Mouse (Mus musculus): ENCODE data around the gene Gm4131.
"Not testable (repeated sequence)": the region's sequence is repeated elsewhere in the genome, so short reads cannot be mapped to it uniquely, and the experiment has no call there.

Gm4131 gene

DNA sequence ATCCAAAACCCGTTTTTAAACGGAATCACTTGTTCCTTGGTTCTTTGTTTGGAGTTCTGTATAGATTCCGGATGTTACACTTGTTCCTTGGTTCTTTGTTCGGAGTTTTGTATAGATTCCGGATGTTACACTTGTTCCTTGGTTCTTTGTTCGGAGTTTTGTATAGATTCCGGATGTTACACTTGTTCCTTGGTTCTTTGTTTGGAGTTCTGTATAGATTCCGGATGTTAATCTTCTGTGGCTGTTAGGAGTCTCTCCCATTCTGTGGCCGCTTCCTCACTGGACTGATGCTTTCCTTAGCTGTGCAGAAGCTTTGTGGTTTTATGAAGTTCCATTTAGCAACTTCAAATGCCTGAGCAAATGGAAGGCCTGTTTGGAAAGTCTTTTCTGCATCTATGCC is at the start of gene Gm4131:
TSS of gene Gm4131 (minus strand) at position 101 of the 400 bp plus-strand sequence.
- not testable (repeated sequence) for DNase-seq

DNA sequence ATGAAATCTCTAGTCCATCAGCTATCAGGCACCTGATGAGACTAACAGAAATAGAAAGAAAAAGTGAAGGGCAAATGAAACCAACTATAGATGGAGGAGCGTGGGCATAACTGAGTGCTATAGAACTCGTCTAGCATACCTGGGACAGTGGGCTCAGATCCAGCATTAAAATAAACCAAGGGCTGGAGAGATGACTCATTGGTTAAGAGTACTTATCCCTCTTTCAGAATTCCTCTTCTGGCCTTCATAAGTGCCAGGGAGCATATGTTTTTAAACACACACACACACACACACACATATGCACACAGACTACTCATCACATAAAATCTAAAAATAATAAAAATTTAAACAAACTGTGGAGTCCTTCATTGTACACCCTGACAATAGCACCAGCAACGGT is 43.2 kb upstream of the Gm4131 start:
- no peak for DNase-seq

- DNase-seq, result peak; percentile 29
These were observed 41.1 kb upstream of the Gm4131 start for GRCm38 (mm10) chr14:62607791-62608196.

DNA sequence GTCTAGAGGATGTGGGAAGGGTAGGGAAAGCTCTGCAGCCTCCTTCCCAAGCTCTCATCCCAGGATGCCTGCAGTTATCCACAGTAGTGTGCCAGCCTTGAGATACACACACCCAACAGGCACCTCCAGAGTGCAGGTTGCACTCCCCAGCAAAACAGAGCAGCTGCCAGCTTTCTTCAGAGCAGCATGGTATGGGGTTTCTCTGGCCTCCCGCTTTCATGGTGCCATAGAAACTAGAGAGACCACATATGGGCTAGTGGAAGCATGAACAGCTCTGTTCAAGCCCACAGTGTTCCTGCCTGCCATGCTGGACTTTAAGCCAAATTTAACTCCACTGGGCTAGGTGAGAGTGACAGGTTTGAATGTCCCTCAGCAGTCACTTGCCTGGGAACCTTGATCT is 36.1 kb upstream of the Gm4131 start:
- peak; percentile 9 for DNase-seq

DNA sequence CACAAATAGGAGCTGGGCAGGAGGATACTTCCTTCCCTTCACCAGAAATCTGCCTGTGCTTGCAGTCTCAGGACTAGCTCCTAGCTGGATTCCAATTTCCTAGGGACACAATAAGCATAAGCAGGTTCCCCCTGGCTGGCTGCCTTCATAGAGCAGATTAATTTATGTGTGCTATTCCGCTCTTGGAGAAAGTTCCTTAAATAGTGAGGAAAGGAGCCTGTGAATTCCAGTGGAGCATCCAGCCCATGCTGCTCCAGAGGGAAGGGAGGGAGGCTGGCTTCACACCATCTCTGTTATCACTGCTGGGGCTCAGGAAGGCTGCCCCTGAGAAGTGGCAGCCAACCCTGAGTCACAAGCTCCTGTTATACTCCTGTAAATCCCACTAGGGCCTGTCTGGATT is 35.5 kb upstream of the Gm4131 start:
- DNase-seq, result no peak

DNA sequence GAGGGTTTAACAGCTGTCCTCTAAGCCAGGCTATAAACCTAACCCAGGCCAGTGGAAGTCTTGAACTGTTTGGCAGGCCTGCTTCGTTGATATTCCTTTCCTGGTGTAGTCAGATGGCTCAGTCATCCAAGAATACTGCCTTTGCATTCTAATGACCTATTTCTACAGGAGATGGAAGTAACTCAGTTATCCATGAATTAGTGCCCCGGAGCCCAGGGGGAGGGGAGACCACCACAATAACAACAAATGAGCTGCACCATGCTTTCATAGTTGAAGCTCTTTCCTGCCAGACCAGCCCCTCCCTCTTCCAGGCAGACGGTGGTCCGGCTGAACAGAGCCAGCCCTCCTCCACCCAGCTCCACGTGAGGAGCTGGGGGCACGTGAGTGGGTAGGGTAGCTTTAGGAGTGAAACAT is 33.4 kb upstream of the Gm4131 start:
- DNase-seq, result no peak

DNA sequence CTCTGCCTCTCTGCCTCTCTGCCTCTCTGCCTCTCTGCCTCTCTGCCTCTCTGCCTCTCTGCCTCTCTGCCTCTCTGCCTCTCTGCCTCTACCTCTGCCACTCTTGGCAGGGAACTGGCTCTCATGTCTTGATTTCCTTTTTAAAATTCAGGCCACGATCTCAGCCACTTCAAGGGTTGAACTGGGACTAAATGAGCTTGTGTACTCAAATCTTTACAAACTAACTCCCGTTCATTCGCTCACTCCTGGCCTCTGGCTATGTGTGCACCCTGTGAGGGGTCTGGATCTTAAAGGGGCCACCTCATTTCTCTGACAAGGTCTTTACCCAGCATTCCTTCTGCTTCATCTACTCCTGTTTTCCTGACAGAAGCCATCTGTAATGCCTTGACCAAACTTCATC is 18.6 kb upstream of the Gm4131 start:
- no peak for DNase-seq

- no peak for DNase-seq
These were observed 17.9 kb upstream of the Gm4131 start for GRCm38 (mm10) chr14:62584637-62585036.

DNA sequence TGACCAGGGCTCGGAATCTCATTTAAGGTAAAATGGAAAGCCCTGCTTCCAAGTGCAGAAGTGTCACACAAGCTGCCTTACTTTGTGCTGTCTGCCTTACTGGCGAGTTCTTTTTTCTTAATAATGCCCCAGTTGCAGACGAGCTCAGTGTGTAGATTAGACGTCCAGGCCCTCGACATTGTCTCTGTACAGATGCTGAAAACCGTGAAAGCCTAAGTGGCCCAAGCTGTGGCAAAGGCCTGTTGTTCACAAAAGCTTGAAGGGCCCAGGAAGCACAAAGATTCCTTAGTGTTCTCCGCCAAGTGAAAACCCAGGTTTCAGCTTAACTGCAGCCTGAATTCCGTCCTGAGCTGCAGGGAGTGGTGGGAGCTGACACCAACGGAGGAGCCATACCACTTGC is 15.0 kb upstream of the Gm4131 start:
- DNase-seq, result no peak

DNA sequence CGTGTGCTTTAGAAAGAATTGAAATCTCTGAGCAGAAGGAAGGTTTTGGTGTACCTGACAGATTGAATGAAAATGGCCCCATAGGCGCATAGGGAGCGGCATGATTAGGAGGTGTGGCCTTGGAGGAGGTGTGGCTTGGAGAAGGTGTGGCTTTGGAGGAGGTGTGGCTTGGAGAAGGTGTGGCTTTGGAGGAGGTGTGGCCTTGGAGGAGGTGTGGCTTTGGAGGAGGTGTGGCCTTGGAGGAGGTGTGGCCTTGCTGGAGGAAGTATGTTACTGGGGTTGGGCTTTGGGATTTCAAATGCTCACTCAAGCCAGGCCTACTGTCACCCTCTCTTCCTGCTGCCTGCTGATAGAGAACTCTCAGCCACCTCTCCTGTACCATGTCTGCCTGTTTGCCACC is 14.2 kb upstream of the Gm4131 start:
- no peak for DNase-seq

DNA sequence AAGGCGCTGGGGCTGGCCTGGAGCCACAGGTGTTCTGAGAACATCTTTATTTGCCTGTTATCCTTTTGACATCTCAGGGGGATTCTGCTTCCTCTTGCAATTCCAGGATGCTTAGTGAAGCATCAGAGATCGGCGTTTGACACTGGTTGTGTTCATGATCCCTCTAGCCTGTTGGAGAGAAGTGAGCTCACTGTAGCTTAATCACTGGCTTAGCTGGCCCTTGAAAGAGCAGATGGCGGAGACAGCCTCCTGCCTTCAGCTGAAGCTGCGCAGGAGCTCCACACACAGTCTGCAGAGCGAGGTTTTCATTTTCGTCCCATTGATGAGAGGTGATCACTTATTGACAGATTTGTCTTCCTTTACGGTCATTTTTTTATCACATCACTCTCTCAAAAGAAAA is 9.1 kb upstream of the Gm4131 start:
- DNase-seq, result no peak

DNA sequence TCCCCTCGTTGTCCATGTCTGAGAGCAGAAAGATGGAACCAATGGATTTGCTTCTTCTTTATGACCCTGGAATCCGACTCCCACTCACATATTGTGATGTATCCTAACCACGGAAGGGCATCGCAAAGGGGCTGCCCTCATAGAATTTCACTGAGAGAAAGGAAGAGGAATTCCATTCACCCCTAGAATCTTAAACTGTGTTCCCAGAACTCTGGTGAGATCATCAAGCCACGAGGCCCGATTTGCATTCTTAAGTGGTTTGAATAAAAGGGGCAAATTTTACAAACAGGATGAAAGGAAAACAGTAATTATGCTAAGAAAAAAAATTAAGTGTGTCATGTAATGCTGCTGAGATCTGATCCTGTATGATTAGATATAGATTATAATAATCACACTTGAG is 8.2 kb upstream of the Gm4131 start:
- no peak for DNase-seq

DNA sequence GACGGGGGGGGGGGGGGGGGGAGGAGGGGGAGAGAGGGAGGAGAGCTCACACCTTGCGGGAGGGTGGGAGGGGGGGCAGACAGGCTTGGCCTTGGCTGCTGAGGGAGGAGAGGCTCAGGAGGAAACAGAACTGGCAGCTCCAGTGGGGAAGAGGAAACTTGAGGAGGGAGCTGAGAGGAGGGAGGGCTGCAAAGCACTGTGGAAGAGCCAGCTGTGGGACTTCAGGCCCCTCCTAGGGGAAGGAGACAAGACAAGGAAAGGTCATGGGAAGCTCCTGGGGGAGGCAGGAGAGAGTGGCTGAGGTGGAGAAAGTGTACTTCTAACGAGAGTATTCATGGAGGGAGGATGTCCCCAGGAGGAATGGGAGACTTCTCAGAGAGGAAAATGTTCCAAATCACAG is 6.7 kb upstream of the Gm4131 start:
- no peak for DNase-seq

GRCm38 (mm10) chr14:62570299-62570698 is 3.6 kb upstream of the Gm4131 start:
- DNase-seq, result no peak

DNA sequence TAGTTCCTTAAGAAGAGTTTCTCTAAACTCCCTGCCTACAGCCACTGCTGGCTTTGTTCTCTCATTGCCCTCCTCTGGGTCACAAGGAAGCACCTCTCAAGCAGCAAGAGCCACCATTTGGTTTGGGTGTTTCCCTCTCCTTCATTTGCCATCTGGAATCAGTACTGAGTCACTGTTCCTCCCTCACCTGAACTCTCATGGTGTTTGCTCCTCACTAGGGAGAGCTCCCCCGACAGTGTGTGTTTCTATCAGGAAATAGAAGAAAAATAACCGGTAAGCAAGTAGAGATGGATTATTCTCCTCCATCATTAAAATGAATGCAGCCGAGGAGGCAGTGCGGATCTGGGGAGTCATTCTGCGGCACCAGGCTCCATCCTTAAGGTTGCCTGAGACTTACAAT is 2.7 kb upstream of the Gm4131 start:
- no peak for DNase-seq

- no peak for DNase-seq
These were observed 3.0 kb downstream of the Gm4131 start for GRCm38 (mm10) chr14:62563679-62564078.

DNA sequence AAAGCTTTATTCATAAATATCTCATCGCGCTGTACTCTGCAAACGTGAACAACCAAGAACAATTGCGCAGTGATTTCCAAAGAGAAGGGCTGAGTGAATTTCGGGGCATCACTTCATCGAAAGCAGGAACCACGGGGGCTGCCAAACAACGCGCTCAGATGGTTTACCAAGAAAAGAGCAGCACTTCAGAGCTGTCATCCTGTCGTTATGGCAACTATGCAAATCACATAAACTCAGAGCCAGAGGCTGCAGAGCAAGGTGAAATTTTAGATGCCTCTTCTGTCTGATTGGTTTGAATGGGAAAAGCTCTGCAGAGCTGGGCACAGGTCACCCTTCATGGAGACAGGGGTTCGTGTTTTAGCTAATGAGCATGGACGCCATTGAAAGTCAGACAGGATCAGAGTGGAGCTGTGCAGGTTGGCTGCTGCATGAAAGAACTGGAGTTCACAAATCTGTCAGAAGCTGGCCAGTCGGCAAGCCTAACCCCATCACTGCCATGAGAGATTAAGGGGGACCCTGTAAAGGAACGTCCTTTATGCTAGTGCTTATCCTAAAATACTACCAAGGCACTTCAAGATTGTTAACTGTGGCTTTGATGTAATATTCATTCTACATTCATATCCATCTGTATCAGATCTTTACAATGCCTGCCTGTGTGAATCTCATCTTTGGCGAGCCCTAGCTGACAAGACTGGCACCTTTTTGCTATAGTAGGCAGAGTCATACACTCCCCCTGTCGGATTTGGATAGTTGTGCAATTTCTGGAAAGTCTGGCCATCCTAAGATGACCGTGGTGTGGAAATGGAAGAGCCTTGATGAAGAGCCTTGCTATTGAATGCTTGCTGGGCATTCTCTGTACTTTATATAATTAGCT is 4.6 kb downstream of the Gm4131 start:
- no peak for DNase-seq

GRCm38 (mm10) chr14:62557111-62557510 is 9.6 kb downstream of the Gm4131 start:
- DNase-seq, result no peak

DNA sequence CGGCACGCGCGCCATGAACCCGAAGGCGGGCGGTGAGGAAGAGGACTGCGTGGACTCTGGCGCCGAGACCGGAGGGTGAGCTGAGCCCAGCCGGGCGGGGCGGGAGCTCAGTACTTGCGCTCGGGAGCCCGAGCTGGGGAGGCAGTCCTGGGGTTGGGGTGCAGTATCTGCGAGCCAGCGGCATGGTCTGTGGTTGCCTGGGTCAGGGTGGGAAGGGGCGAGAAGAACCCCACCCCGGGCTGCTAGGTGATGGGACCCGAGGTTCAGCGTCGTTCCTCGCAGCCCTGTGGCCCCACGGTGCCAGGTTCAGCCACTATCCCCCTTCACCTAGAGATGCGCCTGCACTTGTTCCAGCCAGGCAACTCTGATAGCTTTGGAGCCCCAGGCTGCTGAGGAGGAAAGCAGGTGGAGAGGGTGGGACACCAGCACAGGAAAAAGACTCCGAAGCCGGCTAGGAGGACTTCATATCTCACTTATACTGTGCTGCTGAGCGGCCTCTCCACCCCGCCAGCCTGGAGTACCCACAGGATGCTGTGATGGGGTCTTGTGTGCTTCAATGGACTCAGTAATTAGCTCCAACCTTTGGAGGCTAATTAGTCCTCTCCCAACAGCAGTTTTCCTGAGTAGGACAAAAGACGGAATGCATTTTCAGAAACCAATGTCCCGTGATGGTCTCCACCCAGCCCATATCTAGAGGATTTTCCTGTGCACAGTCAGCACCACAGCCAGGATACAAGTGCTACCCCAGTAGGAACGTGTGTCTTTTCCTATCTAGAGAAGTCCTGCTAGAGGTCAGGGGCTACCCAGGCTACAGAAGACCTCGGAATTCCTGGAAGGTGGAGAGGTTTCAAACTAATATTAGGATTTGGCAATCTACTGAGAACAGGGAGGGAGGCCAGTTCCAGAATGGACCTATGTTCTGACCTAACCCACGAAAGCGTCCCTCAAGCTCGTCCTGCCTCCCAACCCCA is 10.6 kb downstream of the Gm4131 start:
- DNase-seq, result peak; percentile 26

DNA sequence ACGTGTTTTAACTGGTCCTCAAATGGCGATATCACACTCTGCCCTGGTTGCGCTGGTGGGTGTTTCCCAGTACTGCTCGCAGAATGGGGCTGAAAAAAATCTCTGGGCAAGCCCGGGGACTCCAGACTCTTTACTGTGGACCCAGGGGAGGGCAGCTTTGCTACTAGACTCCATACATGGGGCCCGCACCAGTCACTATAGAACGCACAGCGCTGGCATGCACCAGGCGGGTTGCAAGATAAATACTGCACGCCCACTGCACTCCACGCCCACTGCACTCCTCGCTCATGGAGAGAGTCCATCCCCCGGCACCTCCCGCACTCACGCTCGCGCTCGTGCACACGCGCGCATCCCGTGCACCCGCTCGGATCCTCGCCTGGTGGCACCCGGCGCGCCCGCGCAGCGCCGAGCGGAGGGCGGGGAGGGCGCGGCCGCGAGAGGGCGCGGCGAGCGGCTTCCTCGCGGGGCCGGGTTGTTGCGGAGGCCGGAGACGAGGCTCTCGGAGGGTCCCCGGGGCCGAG is 11.4 kb downstream of the Gm4131 start, which contains the start of gene Fam124a:
TSS of gene Fam124a (plus strand) at position 429 of the 521 bp plus-strand sequence.
- peak; percentile 74 for DNase-seq

DNA sequence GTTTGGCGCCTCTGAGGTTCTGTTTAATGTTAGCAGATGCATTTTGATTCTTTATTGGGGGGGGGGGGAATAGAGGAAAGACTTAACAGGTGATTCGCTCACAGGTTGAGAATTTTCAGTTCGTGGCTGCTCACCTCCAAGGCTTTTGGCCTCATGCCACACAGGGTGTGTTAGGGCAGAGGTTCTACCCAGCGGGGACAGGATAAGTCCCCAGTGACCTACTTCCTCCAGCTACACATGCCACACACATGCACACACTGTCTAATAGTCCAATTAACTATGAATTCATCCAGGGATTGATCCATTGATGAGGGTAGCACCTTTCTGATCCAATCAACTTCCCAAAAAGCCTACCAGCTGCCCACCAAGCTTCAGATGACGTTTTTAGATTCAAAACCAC is 12.9 kb downstream of the Gm4131 start:
- no peak for DNase-seq

GRCm38 (mm10) chr14:62552771-62553170 is 13.9 kb downstream of the Gm4131 start:
- no peak for DNase-seq

- DNase-seq, result no peak
These were observed 16.6 kb downstream of the Gm4131 start for GRCm38 (mm10) chr14:62550121-62550520.
